Mouse (Mus musculus): ENCODE data around the gene Fancg. TPM values are rescaled to one million over a fixed set of nuclear protein-coding genes. Genes with fewer than 3 reads are reported as not detected.
"Not testable (repeated sequence)": the region's sequence is repeated elsewhere in the genome, so short reads cannot be mapped to it uniquely, and the experiment has no call there.

The Fancg gene
- polyA plus RNA-seq, 1 experiment from 2014 or later, result 29.9 TPM

DNA sequence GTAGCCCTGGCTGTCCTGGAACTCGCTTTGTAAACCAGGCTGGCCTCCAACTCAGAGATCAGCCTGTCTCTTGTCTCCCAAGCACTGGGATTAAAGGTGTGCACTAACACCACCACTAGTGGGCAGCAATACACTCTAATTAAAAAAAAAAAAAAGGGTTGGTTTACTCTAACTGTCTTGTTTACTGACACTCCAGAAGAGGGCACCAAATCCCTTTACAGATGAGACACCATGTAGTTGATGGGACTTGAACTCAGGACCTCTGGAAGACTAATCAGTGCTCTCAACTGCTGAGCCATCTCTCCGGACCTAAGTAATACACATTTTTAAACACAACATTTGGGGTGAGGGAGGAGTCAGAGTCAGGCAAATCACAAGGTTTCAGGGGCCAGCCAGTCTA, 4.5 kb downstream of the Fancg start:
- no peak overlapping the region for H3K9ac ChIP-seq (replicated peaks)
- no peaks in the 10 kb centered on the region for H3K27me3 ChIP-seq
- 54% methylated on average over 2 of the region's 2 CpGs for WGBS
- H3K4me2 ChIP-seq (replicated peaks), result no peak overlapping the region
- no peak overlapping the region for H3K4me3 ChIP-seq
- ATAC-seq (replicated peaks), result no peak
- H3K27ac ChIP-seq (replicated peaks), result no peak overlapping the region
- no peaks in the 10 kb centered on the region for H3K36me3 ChIP-seq
- no peaks in the 10 kb centered on the region for H3K9me3 ChIP-seq
- H3K4me1 ChIP-seq, result peaks cover 16% of the 10 kb centered on the region

DNA sequence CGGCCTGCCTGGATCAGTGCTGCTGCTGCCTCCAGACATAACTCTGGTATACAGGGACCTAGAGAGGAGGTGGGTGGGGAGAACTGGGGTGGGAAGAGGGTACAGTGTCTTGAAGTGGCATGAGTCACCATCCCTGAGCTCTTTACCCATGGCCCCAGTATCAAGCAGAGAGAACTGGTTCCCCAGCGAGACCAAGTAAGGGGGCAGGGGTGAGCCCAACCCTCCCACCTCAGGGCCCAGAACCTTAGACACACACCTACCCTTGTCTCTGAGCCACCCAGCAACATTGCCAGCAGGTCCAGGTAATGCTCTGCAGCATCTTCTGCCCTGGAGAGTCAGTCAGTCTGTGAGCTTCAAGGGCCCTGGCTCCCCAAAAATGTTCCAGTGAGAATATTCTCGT, 5.4 kb downstream of the Fancg start:
- no peaks in the 10 kb centered on the region for H3K27me3 ChIP-seq
- H3K4me2 ChIP-seq (replicated peaks), result no peak overlapping the region
- H3K4me3 ChIP-seq, result no peak overlapping the region
- H3K4me1 ChIP-seq, result peaks cover 16% of the 10 kb centered on the region
- H3K36me3 ChIP-seq, result no peaks in the 10 kb centered on the region
- H3K9me3 ChIP-seq, result no peaks in the 10 kb centered on the region
- H3K27ac ChIP-seq (replicated peaks), result no peak overlapping the region
- WGBS, result 94% methylated on average over 3 of the region's 3 CpGs
- H3K9ac ChIP-seq (replicated peaks), result no peak overlapping the region
- ATAC-seq (replicated peaks), result no peak

DNA sequence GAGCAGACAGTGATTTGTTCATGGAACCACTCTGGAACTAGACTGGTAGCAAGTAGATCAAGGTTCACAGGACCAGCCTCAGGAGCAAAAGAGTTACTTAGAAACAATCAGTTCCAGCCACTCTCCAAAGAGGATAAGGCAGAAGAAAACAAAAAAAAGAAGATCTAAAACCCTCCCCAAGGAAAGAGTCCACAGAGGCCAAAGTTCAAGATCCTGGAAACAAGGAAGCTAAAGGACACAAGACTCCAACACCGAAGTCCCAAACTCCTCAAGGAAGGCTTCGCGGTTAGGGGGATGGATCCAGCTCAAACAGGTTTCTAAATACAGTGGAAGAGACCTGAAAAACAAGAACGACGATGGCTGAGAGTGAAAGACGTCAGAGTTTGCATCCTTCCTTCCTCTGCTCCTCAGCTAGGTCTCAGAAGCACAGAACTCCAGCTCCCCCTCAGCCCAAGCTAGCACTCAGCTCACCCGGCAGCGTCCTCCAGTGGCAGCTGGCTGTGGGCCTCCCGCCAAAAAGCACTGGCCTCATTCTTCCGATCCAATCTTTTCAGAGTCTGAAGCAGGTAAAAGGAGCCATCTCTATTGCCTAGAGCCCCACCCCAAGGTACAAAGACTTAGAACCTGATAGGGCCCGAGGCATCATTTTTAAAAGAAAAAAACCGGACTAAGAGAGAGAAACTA, 7.4 kb downstream of the Fancg start:
- no peak for ATAC-seq (replicated peaks)
- no peaks in the 10 kb centered on the region for H3K27me3 ChIP-seq
- no peak overlapping the region for H3K27ac ChIP-seq (replicated peaks)
- H3K4me1 ChIP-seq, result peaks cover 18% of the 10 kb centered on the region
- no peaks in the 10 kb centered on the region for H3K9me3 ChIP-seq
- no peaks in the 10 kb centered on the region for H3K36me3 ChIP-seq
- 76% methylated on average over 12 of the region's 12 CpGs for WGBS
- H3K4me2 ChIP-seq (replicated peaks), result no peak overlapping the region
- no peak overlapping the region for H3K9ac ChIP-seq (replicated peaks)
- no peak overlapping the region for H3K4me3 ChIP-seq

- no peak for ATAC-seq (replicated peaks)
- no peak overlapping the region for H3K9ac ChIP-seq (replicated peaks)
- H3K27ac ChIP-seq (replicated peaks), result peak overlapping the region; percentile 99
- H3K36me3 ChIP-seq, result 0 out of 2 replicates have a peak, but pooled peaks cover 2% of the 10 kb centered on the region
- no peaks in the 10 kb centered on the region for H3K27me3 ChIP-seq
- no peaks in the 10 kb centered on the region for H3K9me3 ChIP-seq
- 85% methylated on average over 2 of the region's 2 CpGs for WGBS
- peaks cover 29% of the 10 kb centered on the region for H3K4me1 ChIP-seq
- 0 out of 2 replicates have a peak overlapping the region, but pooled peaks have one; percentile 39 for H3K4me2 ChIP-seq (replicated peaks)
- H3K4me3 ChIP-seq, result no peak overlapping the region
Measured at GRCm38 (mm10) chr4:43001272-43001671, 9.0 kb downstream of the Fancg start.

DNA sequence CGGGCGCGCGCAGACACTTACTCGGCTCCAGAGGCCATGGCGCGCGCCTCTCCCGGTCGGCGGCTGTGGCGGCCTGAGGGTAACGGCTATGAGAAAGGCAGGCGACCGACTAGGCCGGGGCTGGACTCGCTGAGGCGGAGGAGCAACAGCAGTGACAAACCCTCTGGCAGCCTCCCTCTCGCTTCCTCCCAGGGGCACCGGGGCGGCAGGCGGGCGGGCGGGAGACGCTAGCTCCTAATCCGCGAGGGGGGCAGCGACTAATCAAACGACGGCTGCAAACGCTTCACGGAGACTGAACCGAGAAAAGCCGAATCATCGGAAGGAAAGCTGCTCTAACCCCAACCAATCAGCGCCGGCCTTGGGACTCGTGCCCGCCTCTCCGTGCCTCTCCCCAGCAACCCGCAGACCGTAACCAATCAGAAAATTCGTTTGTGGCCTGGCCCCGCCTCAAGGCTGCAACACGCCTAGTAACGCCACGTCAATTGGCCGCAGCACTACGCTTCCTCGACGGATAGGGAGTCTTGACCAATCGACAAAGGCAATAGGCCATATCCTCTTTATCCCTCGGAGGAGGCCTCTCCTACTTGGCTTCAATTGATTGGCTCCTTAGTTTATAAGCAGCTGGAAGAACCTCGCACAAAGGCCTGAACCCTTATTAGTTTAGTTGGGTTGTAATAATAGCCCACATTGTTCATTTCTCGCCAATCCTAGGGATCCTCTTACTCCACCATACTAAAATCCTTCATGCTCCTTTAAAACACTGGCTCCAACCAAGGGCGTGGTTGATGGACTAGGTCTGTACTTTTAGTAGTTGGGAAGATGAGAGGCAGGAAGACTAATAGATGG, 9.9 kb downstream of the Fancg start, which contains the start of gene Vcp:
Gene Vcp (minus strand): TSS at position 367 of the 846 bp plus-strand sequence.
- H3K27me3 ChIP-seq, H3K36me3 ChIP-seq, H3K9me3 ChIP-seq: not testable (repeated sequence)
- Histone ChIP-seq H3K9ac (replicated peaks) (peak within 1 kb of the TSS; percentile 97), H3K4me3 (peak within 1 kb of the TSS; percentile 100), H3K4me2 (replicated peaks) (peak within 1 kb of the TSS; percentile 83), H3K4me1 (peaks cover 29% of the 10 kb centered on the region), H3K27ac (replicated peaks) (peak within 1 kb of the TSS; percentile 99)
- WGBS, result under 1% methylated on average over 51 of the region's 56 CpGs
- ATAC-seq (replicated peaks), result peak; percentile 99

- Histone ChIP-seq H3K27ac (replicated peaks) (peak overlapping the region; percentile 99), H3K9ac (replicated peaks) (peak overlapping the region; percentile 97), H3K4me1 (peaks cover 29% of the 10 kb centered on the region), H3K4me2 (replicated peaks) (peak overlapping the region; percentile 83), H3K9me3 (no peaks in the 10 kb centered on the region), H3K4me3 (peak overlapping the region; percentile 100), H3K36me3 (peaks cover 15% of the 10 kb centered on the region), H3K27me3 (no peaks in the 10 kb centered on the region)
- WGBS, result under 1% methylated on average over 51 of the region's 51 CpGs
- peak; percentile 66 for ATAC-seq (replicated peaks)
Measured at GRCm38 (mm10) chr4:42999451-43000140, 10.7 kb downstream of the Fancg start.

DNA sequence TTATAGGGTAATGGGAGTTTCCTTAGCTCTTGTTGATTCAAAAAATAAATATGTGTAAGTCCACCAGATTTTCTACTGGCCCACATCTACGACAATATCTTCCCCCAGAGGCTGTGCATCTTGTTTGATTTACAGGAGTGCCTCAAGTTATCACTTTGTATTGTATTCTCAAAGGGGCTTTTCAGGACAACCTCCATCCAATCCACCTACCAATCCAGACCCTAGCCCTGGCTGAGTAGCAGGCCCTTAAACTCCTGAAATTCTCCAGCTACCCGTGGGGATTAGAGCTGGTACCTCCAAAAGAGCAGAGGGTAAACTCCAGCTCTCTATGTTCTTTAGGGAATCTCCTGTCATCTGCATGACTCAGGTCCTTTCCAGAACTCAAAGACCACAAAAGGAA, 12.3 kb downstream of the Fancg start:
- H3K4me1 ChIP-seq, result peaks cover 29% of the 10 kb centered on the region
- 86% methylated on average over 2 of the region's 2 CpGs for WGBS
- no peak for ATAC-seq (replicated peaks)
- H3K4me2 ChIP-seq (replicated peaks), result peak overlapping the region; percentile 83
- H3K27ac ChIP-seq (replicated peaks), result no peak overlapping the region
- no peaks in the 10 kb centered on the region for H3K9me3 ChIP-seq
- no peaks in the 10 kb centered on the region for H3K27me3 ChIP-seq
- H3K36me3 ChIP-seq, result peaks cover 31% of the 10 kb centered on the region
- H3K9ac ChIP-seq (replicated peaks), result peak overlapping the region; percentile 0; the same call in 1 of the 2 replicates
- peak overlapping the region; percentile 100 for H3K4me3 ChIP-seq

DNA sequence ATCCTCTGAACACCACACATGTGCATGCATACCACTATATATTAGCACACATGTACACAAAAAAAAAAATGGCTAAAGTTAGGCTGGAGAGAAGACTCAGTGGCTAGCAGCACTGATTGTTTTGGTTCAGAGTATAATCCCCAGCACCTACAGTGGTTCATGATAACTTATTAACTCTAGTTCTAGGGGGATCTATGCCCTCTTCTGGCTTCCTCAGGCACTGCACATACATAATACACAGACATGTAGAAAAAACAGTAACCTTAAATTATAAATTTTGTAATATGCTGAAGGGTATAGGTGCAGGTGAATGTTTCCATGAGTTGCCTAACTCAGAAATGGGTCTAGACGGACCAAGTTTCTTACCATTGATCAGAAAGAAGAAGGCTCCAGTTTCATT, 22.0 kb downstream of the Fancg start:
- H3K9ac ChIP-seq (replicated peaks), result no peak overlapping the region
- ATAC-seq (replicated peaks), result no peak

DNA sequence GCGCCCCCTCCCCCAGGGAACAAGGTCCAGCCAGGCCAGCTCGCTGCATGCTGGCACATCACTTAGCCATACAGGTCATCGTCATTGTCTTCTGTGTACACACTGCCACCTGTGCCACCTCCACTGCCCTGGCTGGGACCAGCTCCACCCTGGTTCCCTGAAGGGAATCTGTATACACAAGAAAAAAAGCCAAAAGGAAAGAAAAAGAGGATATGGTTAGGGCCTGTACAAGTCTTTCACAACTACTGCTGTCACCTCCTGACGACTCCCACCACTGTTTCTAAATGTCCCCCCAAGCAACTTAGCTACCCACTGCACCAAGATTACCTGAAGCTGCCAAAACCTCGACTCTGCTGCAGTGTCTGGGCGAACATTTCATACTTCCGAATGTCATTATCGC, 29.8 kb downstream of the Fancg start:
- not testable (repeated sequence) for H3K9me3 ChIP-seq; H3K4me1 ChIP-seq; H3K27ac ChIP-seq (replicated peaks); H3K4me3 ChIP-seq; H3K27me3 ChIP-seq; H3K9ac ChIP-seq (replicated peaks); H3K4me2 ChIP-seq (replicated peaks); ATAC-seq (replicated peaks)
- H3K36me3 ChIP-seq, result peaks cover 78% of the 10 kb centered on the region
- WGBS, result 92% methylated on average over 8 of the region's 8 CpGs

More for the DNA sequence above, 22.0 kb downstream of the Fancg start:
- Histone ChIP-seq H3K4me2 (replicated peaks) (no peak overlapping the region), H3K27me3 (no peaks in the 10 kb centered on the region), H3K4me1 (no peaks in the 10 kb centered on the region), H3K36me3 (peaks cover 97% of the 10 kb centered on the region), H3K9me3 (no peaks in the 10 kb centered on the region), H3K27ac (replicated peaks) (no peak overlapping the region), H3K4me3 (no peak overlapping the region)
- 89% methylated on average over 1 of the region's 1 CpGs for WGBS

GRCm38 (mm10) chr4:42978062-42978461, 32.2 kb downstream of the Fancg start:
- Histone ChIP-seq H3K4me1 (no peaks in the 10 kb centered on the region), H3K4me2 (replicated peaks) (no peak overlapping the region), H3K27me3 (no peaks in the 10 kb centered on the region), H3K36me3 (peaks cover 55% of the 10 kb centered on the region), H3K9me3 (no peaks in the 10 kb centered on the region), H3K9ac (replicated peaks) (no peak overlapping the region), H3K4me3 (no peak overlapping the region), H3K27ac (replicated peaks) (no peak overlapping the region)
- ATAC-seq (replicated peaks), result no peak
- 97% methylated on average over 4 of the region's 4 CpGs for WGBS

GRCm38 (mm10) chr4:42973868-42974267, 36.4 kb downstream of the Fancg start:
- H3K4me3 ChIP-seq, result no peak overlapping the region
- no peak for ATAC-seq (replicated peaks)
- H3K27ac ChIP-seq (replicated peaks), result no peak overlapping the region
- no peaks in the 10 kb centered on the region for H3K9me3 ChIP-seq
- 86% methylated on average over 5 of the region's 5 CpGs for WGBS
- H3K4me2 ChIP-seq (replicated peaks), result no peak overlapping the region
- H3K4me1 ChIP-seq, result no peaks in the 10 kb centered on the region
- H3K9ac ChIP-seq (replicated peaks), result no peak overlapping the region
- peaks cover 19% of the 10 kb centered on the region for H3K36me3 ChIP-seq
- no peaks in the 10 kb centered on the region for H3K27me3 ChIP-seq

DNA sequence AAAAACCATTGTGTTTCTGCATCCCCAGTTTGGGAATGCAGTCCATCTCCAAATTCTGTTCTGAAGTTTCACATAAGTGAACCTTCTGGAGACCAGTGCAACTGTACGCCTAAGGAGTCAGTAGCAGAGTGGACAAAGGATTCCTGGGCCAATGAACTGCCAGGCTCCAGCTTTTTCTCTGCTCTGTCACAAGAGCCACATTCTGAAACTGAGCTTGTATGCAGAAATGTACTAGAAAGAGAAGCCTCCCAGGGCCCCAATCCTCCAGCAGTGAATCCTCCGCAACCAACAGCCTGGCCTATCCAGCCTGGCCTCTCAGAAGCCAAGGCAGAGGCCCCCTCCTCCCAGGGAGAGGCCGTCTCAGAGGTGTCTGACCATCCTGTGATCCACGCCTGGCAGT, 37.4 kb downstream of the Fancg start:
- Histone ChIP-seq H3K4me2 (replicated peaks) (no peak overlapping the region), H3K27ac (replicated peaks) (no peak overlapping the region), H3K36me3 (peaks cover 10% of the 10 kb centered on the region; the same call in 1 of the 2 replicates), H3K9ac (replicated peaks) (no peak overlapping the region), H3K4me1 (no peaks in the 10 kb centered on the region), H3K9me3 (no peaks in the 10 kb centered on the region), H3K4me3 (no peak overlapping the region), H3K27me3 (no peaks in the 10 kb centered on the region)
- WGBS, result 76% methylated on average over 4 of the region's 4 CpGs
- ATAC-seq (replicated peaks), result no peak
